ENCODE assay signal across 9 mouse cellular contexts in genomic region chr12:47162624-47163151, GRCm38 (mm10).
DNase-seq lines count a peak whose midpoint lies in the region; ATAC-seq lines count a peak whose summit lies in the region.
"Had no signal": no experiment of that assay in that cellular context is flagged by ENCODE, and none has a peak within 500 bp of the region (broad histone marks: within the 10 kb centered on the region; RNA-seq: fewer than 3 reads in every experiment).

No protein-coding gene starts in this region.

- ATAC-seq in heart, embryonic 16.5 days (replicated peaks; ENCODE audit: extremely low read depth, insufficient read depth, low FRiP score): no peak
- peak; percentile 77 for ATAC-seq in hindbrain, embryonic 12.5 days (ENCODE audit: low FRiP score)
- peak; percentile 69 for ATAC-seq in midbrain, embryonic 12.5 days (ENCODE audit: low FRiP score, low read depth)
- ATAC-seq in monocyte, adult 5-6 weeks (replicated peaks; ENCODE audit: insufficient number of reproducible peaks, low FRiP score, low TSS enrichment, poor library complexity, severe bottlenecking): no peak

- H3K9me3 ChIP-seq in heart, embryonic 16.5 days (replicated peaks; ENCODE audit: control insufficient read depth, low read length): no peaks in the 10 kb centered on the region
- no peaks in the 10 kb centered on the region for H3K9me3 ChIP-seq in hindbrain, embryonic 12.5 days (replicated peaks)
- no peaks in the 10 kb centered on the region for H3K9me3 ChIP-seq in midbrain, embryonic 12.5 days

- H3K4me2 ChIP-seq in heart, embryonic 16.5 days (ENCODE audit: low read depth, low read length): peak overlapping the region; percentile 46
- H3K4me2 ChIP-seq in hindbrain, embryonic 12.5 days (replicated peaks): peak overlapping the region; percentile 38
- peak overlapping the region; percentile 36 for H3K4me2 ChIP-seq in midbrain, embryonic 12.5 days (replicated peaks)

- no peak for DNase-seq in heart, postnatal 4 days
- peak; percentile 54 to 68 for DNase-seq in cerebellum, postnatal 14 days
- DNase-seq in gastrocnemius, adult 8-10 months (ENCODE audit: low spot score in 2 of 2): no peak
- no peak for DNase-seq in gastrocnemius, adult 18-20 months (ENCODE audit: low spot score)

- peak overlapping the region; percentile 10; the same call in 1 of the 2 replicates for H3K4me3 ChIP-seq in heart, embryonic 16.5 days (ENCODE audit: low read length)
- no peak overlapping the region for H3K4me3 ChIP-seq in hindbrain, embryonic 12.5 days
- no peak overlapping the region for H3K4me3 ChIP-seq in midbrain, embryonic 12.5 days

- H3K36me3 ChIP-seq in heart, embryonic 16.5 days (ENCODE audit: control insufficient read depth, insufficient read depth): no peaks in the 10 kb centered on the region
- no peaks in the 10 kb centered on the region for H3K36me3 ChIP-seq in hindbrain, embryonic 12.5 days
- H3K36me3 ChIP-seq in midbrain, embryonic 12.5 days: no peaks in the 10 kb centered on the region

- no peaks in the 10 kb centered on the region for H3K27me3 ChIP-seq in heart, embryonic 16.5 days (ENCODE audit: control insufficient read depth, insufficient read depth, low read length)
- H3K27me3 ChIP-seq in hindbrain, embryonic 12.5 days: no peaks in the 10 kb centered on the region
- H3K27me3 ChIP-seq in midbrain, embryonic 12.5 days: no peaks in the 10 kb centered on the region

- no peak overlapping the region for H3K27ac ChIP-seq in heart, embryonic 16.5 days (ENCODE audit: low read length)
- H3K27ac ChIP-seq in hindbrain, embryonic 12.5 days: peak overlapping the region; percentile 85
- peak overlapping the region; percentile 81 for H3K27ac ChIP-seq in midbrain, embryonic 12.5 days (replicated peaks)
- H3K27ac ChIP-seq: macrophage had no signal

- WGBS in heart, embryonic 16.5 days: 16% methylated on average over 6 of the region's 6 CpGs
- 11% methylated on average over 6 of the region's 6 CpGs for WGBS in hindbrain, embryonic 12.5 days
- 12% methylated on average over 6 of the region's 6 CpGs for WGBS in midbrain, embryonic 12.5 days

- H3K4me1 ChIP-seq in heart, embryonic 16.5 days (ENCODE audit: control insufficient read depth, insufficient read depth, low read length): 0 out of 2 replicates have a peak, but pooled peaks cover 4% of the 10 kb centered on the region
- peaks cover 22% of the 10 kb centered on the region for H3K4me1 ChIP-seq in hindbrain, embryonic 12.5 days
- H3K4me1 ChIP-seq in midbrain, embryonic 12.5 days: peaks cover 24% of the 10 kb centered on the region

- H3K9ac ChIP-seq in heart, embryonic 16.5 days (ENCODE audit: low read length): no peak overlapping the region
- H3K9ac ChIP-seq in hindbrain, embryonic 12.5 days: 0 out of 2 replicates have a peak overlapping the region, but pooled peaks have one; percentile 13
- H3K9ac ChIP-seq in midbrain, embryonic 12.5 days (replicated peaks): peak overlapping the region; percentile 12; the same call in 1 of the 2 replicates

Comparison
In these comparisons a context has a peak if more than half of its experiments do, and no peak if none do; other contexts are left out.
1. ATAC-seq: peak in hindbrain, embryonic 12.5 days (single experiment) and midbrain, embryonic 12.5 days (single experiment); none in heart, embryonic 16.5 days (single experiment) and monocyte, adult 5-6 weeks (single experiment).
2. DNase-seq: peak in cerebellum, postnatal 14 days (2 of 2); none in heart, postnatal 4 days (single experiment), gastrocnemius, adult 8-10 months (0 of 2) and gastrocnemius, adult 18-20 months (single experiment).
3. Peak in every context shown above with its lines, with median percentiles within 50 percentile points of each other: H3K4me2 ChIP-seq.